Mouse (Mus musculus) activated CD4-positive, CD25-positive, alpha-beta regulatory T cell (primary cell): ENCODE measurements around the gene Exoc6. TPM values are rescaled to one million over a fixed set of nuclear protein-coding genes. Genes with fewer than 3 reads are reported as not detected.

Experiments
- polyA plus RNA-seq, 2 experiments: library from polyadenylated mRNA; unstranded; fragments of 100-300 nt; shearing (Covaris generic); gene quantifications; one replicate each; pipeline ENCODE4 v1.2.1; 2017

Exoc6 gene
- 10 to 100 TPM; 29.0 to 45.0 TPM for polyA plus RNA-seq

DNA sequence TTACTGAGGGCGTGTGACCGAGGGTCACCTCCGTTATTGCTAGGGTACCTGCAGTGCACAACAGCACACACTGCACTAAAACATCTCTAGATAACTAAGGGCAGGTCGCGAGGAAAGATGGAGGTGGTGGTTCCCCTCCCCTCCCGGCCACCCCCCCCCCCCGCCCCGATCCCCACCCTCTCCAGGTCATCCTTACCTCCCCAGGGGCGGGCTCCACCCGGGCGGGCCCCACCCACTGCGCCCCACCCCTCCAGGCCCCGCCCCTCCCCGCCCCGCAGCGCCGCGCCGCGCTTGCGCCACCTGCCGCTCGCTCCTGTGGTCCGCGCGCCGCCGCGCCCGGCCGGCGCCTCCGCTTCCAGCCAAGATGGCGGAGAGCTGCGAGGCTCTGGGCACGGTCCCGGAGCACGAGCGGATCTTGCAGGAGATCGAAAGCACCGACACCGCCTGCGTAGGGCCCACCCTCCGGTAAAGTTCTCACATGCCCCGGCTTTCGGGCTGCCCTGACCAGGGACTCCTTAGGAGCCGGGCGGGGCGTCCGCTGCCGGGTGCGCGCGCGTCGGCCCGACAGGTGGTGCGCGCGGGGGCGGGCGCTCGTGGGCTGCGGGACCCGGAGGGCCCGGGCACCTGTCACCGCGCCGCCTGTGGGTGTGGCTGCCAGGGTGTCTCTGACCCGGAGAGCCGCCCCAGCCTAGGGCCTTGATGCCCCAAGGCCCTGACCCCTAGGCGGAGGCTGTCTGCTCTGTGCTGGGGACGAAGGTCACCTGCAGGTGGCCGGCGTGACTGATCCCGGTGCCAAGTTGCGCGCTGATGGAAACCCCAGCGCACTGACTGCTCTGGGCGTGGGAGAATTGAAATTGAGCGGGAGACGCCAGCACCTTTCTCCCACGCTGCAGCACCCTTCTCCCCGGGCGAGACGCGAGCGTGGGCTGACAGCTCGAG, at the start of gene Exoc6:
Gene Exoc6, plus strand, starts transcription at position 318 of the 939 bp plus-strand sequence.

DNA sequence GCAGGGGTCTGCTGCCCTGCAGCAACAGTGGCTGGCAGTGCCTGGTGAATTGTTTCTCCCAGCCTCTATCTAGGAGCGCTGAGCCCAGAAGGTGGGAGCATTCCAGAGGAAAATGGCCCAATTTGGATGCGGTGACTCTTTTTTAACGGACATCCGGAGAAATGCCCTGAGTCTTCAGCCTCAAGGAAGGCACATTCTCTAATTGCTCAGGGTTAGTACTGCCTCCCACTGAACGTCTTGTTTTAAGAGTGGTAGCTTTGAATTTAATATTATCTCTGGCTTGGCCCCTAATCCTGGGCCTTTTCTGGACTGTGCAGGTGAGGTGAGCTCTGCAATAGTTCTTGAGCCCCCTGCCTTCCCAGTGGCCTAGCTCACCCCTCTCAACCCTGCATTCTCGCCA, 135.1 kb downstream of the Exoc6 start, which contains the start of gene Cyp26c1:
Gene Cyp26c1, plus strand, starts transcription at position 301 of the 400 bp plus-strand sequence.

GRCm38 (mm10) chr19:37697651-37698272, 147.5 kb downstream of the Exoc6 start, which contains the start of gene Cyp26a1:
TSS of gene Cyp26a1 (plus strand) at chr19:37697798.

Other genes with a start within 250 kb of the Exoc6 start
- 100 to 1,000 TPM in 1 of 2 experiments, 10 to 100 TPM in 1; 82.7 to 114 TPM for gene Ide, start 212.6 kb upstream of the Exoc6 start, polyA plus RNA-seq
- gene Kif11, start 174.0 kb upstream of the Exoc6 start, polyA plus RNA-seq, result 10 to 100 TPM; 14.0 to 14.1 TPM
- gene Hhex, start 115.6 kb upstream of the Exoc6 start, polyA plus RNA-seq, result 1 to 10 TPM in 1 of 2 experiments, under 1 TPM in 1; 0.86 to 2.8 TPM
- gene Cyp26c1, start 135.2 kb downstream of the Exoc6 start, polyA plus RNA-seq, result not detected
- gene Cyp26a1, start 147.4 kb downstream of the Exoc6 start, polyA plus RNA-seq, result not detected